Comparison of ENCODE assay signal across 19 mouse cellular contexts in the genomic region with DNA sequence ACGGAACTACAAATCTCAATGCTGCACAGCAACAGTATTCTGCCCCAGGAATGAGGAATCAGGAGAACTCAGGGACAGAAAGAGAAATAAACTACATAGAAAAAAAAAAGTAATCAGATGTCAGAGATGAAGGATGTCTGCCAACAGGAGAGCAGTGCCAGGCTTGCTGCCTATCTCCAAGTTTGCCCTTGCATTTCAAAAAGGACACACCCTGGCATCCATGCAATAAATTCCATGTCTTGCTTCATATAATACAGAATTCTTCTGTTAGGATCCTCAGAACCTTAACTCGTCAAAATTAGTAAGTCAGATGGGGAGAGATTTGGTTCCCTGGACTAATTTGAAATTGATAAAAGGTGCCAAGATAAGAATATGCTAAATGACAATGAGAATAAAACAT.
DNase-seq lines count a peak whose midpoint lies in the region; ATAC-seq and TF ChIP-seq lines count a peak whose summit lies in the region.
"Had no signal": no experiment of that assay in that cellular context is flagged by ENCODE, and none has a peak within 500 bp of the region (broad histone marks: within the 10 kb centered on the region; RNA-seq: fewer than 3 reads in every experiment).

No protein-coding gene starts in this region.

- peak overlapping the region; percentile 64 for H3K27ac ChIP-seq in forebrain, embryonic 15.5 days (replicated peaks)
- H3K27ac ChIP-seq in forebrain, embryonic 11.5 days (ENCODE audit: low read depth, low read length): no peak overlapping the region
- peak overlapping the region; percentile 68 for H3K27ac ChIP-seq in layer of hippocampus, adult 2 months
- H3K27ac ChIP-seq in macrophage: peak overlapping the region; percentile 75
- H3K27ac ChIP-seq in kidney, embryonic 14.5 days (ENCODE audit: low read depth, low read length): no peak overlapping the region
- H3K27ac ChIP-seq: embryonic facial prominence, embryonic 13.5 days; hindbrain, embryonic 12.5 days had no signal

- DNase-seq in cerebellum, adult 9-10 months: peak; percentile 58
- no peak for DNase-seq in cerebellum, adult 11-12 months
- no peak for DNase-seq in forebrain, embryonic 11.5 days (ENCODE audit: low spot score)
- DNase-seq in layer of hippocampus, adult 2 months (ENCODE audit: low spot score in 2 of 2): no peak
- DNase-seq in layer of hippocampus, adult 11-12 months (ENCODE audit: low spot score): no peak
- DNase-seq: adrenal gland, postnatal 10 days; B cell, adult 2 months; cerebellum, adult 9-11 months; gastrocnemius, postnatal 10 days; kidney, adult 8-10 months had no signal

- H3K9me3 ChIP-seq in forebrain, embryonic 15.5 days: no peaks in the 10 kb centered on the region
- H3K9me3 ChIP-seq in forebrain, embryonic 11.5 days (ENCODE audit: control insufficient read depth, low read length): no peaks in the 10 kb centered on the region
- no peaks in the 10 kb centered on the region for H3K9me3 ChIP-seq in kidney, embryonic 14.5 days (ENCODE audit: control insufficient read depth, low read length)
- H3K9me3 ChIP-seq: embryonic facial prominence, embryonic 13.5 days; G1E; heart, embryonic 12.5 days; hindbrain, embryonic 12.5 days had no signal

- H3K4me1 ChIP-seq in forebrain, embryonic 15.5 days: peaks cover 20% of the 10 kb centered on the region
- no peaks in the 10 kb centered on the region for H3K4me1 ChIP-seq in forebrain, embryonic 11.5 days (replicated peaks; ENCODE audit: control insufficient read depth, insufficient read depth, low read length)
- no peaks in the 10 kb centered on the region for H3K4me1 ChIP-seq in kidney, embryonic 14.5 days (ENCODE audit: control insufficient read depth, insufficient read depth, low read length)
- H3K4me1 ChIP-seq: embryonic facial prominence, embryonic 13.5 days; hindbrain, embryonic 12.5 days had no signal

- no peak overlapping the region for H3K4me2 ChIP-seq in forebrain, embryonic 15.5 days (replicated peaks)
- H3K4me2 ChIP-seq in forebrain, embryonic 11.5 days (ENCODE audit: low read depth, low read length, severe bottlenecking): no peak overlapping the region
- no peak overlapping the region for H3K4me2 ChIP-seq in kidney, embryonic 14.5 days (replicated peaks; ENCODE audit: low read depth, low read length)
- H3K4me2 ChIP-seq: embryonic facial prominence, embryonic 13.5 days; heart, embryonic 12.5 days; hindbrain, embryonic 12.5 days had no signal

- no peak for TF ChIP-seq CTCF in layer of hippocampus, adult 2 months (conservative IDR thresholded peaks at IDR 0.05)

- H3K79me2 ChIP-seq in macrophage (ENCODE audit: inconsistent target): no peaks in the 10 kb centered on the region

- H3K36me3 ChIP-seq in forebrain, embryonic 15.5 days: no peaks in the 10 kb centered on the region
- H3K36me3 ChIP-seq in forebrain, embryonic 11.5 days (ENCODE audit: control insufficient read depth, insufficient read depth, low read length): no peaks in the 10 kb centered on the region
- H3K36me3 ChIP-seq in macrophage (ENCODE audit: inconsistent target): no peaks in the 10 kb centered on the region
- no peaks in the 10 kb centered on the region for H3K36me3 ChIP-seq in kidney, embryonic 14.5 days (ENCODE audit: control insufficient read depth, insufficient read depth, low read length)
- H3K36me3 ChIP-seq: embryonic facial prominence, embryonic 13.5 days; heart, embryonic 12.5 days; hindbrain, embryonic 12.5 days had no signal

- no peak overlapping the region for H3K9ac ChIP-seq in forebrain, embryonic 15.5 days (replicated peaks)
- no peak overlapping the region for H3K9ac ChIP-seq in forebrain, embryonic 11.5 days (ENCODE audit: low read length)
- H3K9ac ChIP-seq in kidney, embryonic 14.5 days (ENCODE audit: low read depth, low read length): no peak overlapping the region
- H3K9ac ChIP-seq: embryonic facial prominence, embryonic 13.5 days; heart, embryonic 12.5 days; hindbrain, embryonic 12.5 days had no signal

- H3K4me3 ChIP-seq in forebrain, embryonic 15.5 days: no peak overlapping the region
- H3K4me3 ChIP-seq in forebrain, embryonic 11.5 days (ENCODE audit: low read depth, low read length): no peak overlapping the region
- no peak overlapping the region for H3K4me3 ChIP-seq in layer of hippocampus, adult 2 months
- H3K4me3 ChIP-seq in macrophage (ENCODE audit: inconsistent target): no peak overlapping the region
- H3K4me3 ChIP-seq in kidney, embryonic 14.5 days (ENCODE audit: low read length): no peak overlapping the region
- H3K4me3 ChIP-seq: embryonic facial prominence, embryonic 13.5 days; heart, embryonic 12.5 days; hindbrain, embryonic 12.5 days had no signal

- H3K27me3 ChIP-seq in forebrain, embryonic 15.5 days: no peaks in the 10 kb centered on the region
- H3K27me3 ChIP-seq in forebrain, embryonic 11.5 days (ENCODE audit: control insufficient read depth, insufficient read depth, low read length): no peaks in the 10 kb centered on the region
- H3K27me3 ChIP-seq in kidney, embryonic 14.5 days (ENCODE audit: control insufficient read depth, insufficient read depth, low read length): no peaks in the 10 kb centered on the region
- H3K27me3 ChIP-seq: embryonic facial prominence, embryonic 13.5 days; heart, embryonic 12.5 days; hindbrain, embryonic 12.5 days had no signal

- WGBS in forebrain, embryonic 15.5 days: 71% methylated on average over 2 of the region's 2 CpGs
- 88% methylated on average over 2 of the region's 2 CpGs for WGBS in forebrain, embryonic 11.5 days
- WGBS in macrophage (ENCODE audit: missing documents): 21% methylated on average over 2 of the region's 2 CpGs
- WGBS in kidney, embryonic 14.5 days: 91% methylated on average over 2 of the region's 2 CpGs

- peak; percentile 54; the same call in 1 of the 2 replicates for ATAC-seq in forebrain, embryonic 15.5 days (replicated peaks)
- no peak for ATAC-seq in forebrain, embryonic 11.5 days (replicated peaks; ENCODE audit: low FRiP score)
- no peak for ATAC-seq in kidney, embryonic 14.5 days (ENCODE audit: low FRiP score, low TSS enrichment)
- ATAC-seq: hindbrain, embryonic 16.5 days; intestine, postnatal 0 days had no signal

Comparison
In these comparisons a context has a peak if more than half of its experiments do, and no peak if none do; other contexts are left out.
1. H3K27ac ChIP-seq: peak in forebrain, embryonic 15.5 days (single experiment), layer of hippocampus, adult 2 months (single experiment) and macrophage (single experiment); none in forebrain, embryonic 11.5 days (single experiment) and kidney, embryonic 14.5 days (single experiment).